Mouse (Mus musculus): Measurements from ENCODE around the gene Dtx3.
A peak's percentile ranks its signal among the peaks of the same experiment; 100 is the strongest.
"Not testable (repeated sequence)": the region's sequence is repeated elsewhere in the genome, so short reads cannot be mapped to it uniquely, and the experiment has no call there.

Dtx3 gene

GRCm38 (mm10) chr10:127164631-127165353 lies 30.7 kb downstream of the Dtx3 start, which contains the start of gene B4galnt1:
Gene B4galnt1 (plus strand): TSS chr10:127165225.
- DNase-seq, result peak; percentile 59 to 74

- DNase-seq, result no peak
These were observed 31.3 kb downstream of the Dtx3 start for GRCm38 (mm10) chr10:127164190-127164589.

- not testable (repeated sequence) for DNase-seq
These were observed 32.7 kb downstream of the Dtx3 start for GRCm38 (mm10) chr10:127162771-127163261.

- no peak for DNase-seq
These were observed 34.8 kb downstream of the Dtx3 start for GRCm38 (mm10) chr10:127160728-127161127.

GRCm38 (mm10) chr10:127160081-127160480 lies 35.4 kb downstream of the Dtx3 start:
- DNase-seq, result no peak

GRCm38 (mm10) chr10:127158471-127158870 lies 37.1 kb downstream of the Dtx3 start:
- no peak for DNase-seq

- no peak for DNase-seq
These were observed 39.0 kb downstream of the Dtx3 start for GRCm38 (mm10) chr10:127156511-127156910.

GRCm38 (mm10) chr10:127156089-127156488 lies 39.4 kb downstream of the Dtx3 start:
- no peak for DNase-seq

- no peak for DNase-seq
These were observed 40.9 kb downstream of the Dtx3 start for GRCm38 (mm10) chr10:127154652-127155051.

GRCm38 (mm10) chr10:127154241-127154640 lies 41.3 kb downstream of the Dtx3 start:
- no peak for DNase-seq

GRCm38 (mm10) chr10:127153323-127153722 lies 42.2 kb downstream of the Dtx3 start:
- no peak for DNase-seq

GRCm38 (mm10) chr10:127152556-127152955 lies 43.0 kb downstream of the Dtx3 start:
- DNase-seq, result not testable (repeated sequence)

- not testable (repeated sequence) for DNase-seq
These were observed 44.3 kb downstream of the Dtx3 start for GRCm38 (mm10) chr10:127151233-127151632.

GRCm38 (mm10) chr10:127150471-127150872 lies 45.1 kb downstream of the Dtx3 start:
- DNase-seq, result peak; percentile 71 to 86

- peak; percentile 15 to 51 for DNase-seq
These were observed 48.4 kb downstream of the Dtx3 start for GRCm38 (mm10) chr10:127147135-127147534.

- DNase-seq, result no peak
These were observed 50.2 kb downstream of the Dtx3 start for GRCm38 (mm10) chr10:127145303-127145702.

GRCm38 (mm10) chr10:127144536-127144935 lies 51.0 kb downstream of the Dtx3 start:
- DNase-seq, result no peak

- DNase-seq, result no peak
These were observed 52.3 kb downstream of the Dtx3 start for GRCm38 (mm10) chr10:127143228-127143627.

GRCm38 (mm10) chr10:127141500-127141899 lies 54.0 kb downstream of the Dtx3 start:
- DNase-seq, result no peak

- no peak for DNase-seq
These were observed 54.6 kb downstream of the Dtx3 start for GRCm38 (mm10) chr10:127140971-127141370.

Measured in kidney, postnatal 25 days (tissue).